Mouse (Mus musculus) monocyte, adult 2 months (primary cell): ENCODE data around the gene Ece2.

ENCODE experiments used
- DNase-seq, 2 experiments: peaks; one replicate each; pipeline ENCODE4 v3.0.0; 2022; ENCODE audit warnings: low spot score in 2 of 2, low read depth in 1 of 2

The Ece2 gene

GRCm38 (mm10) chr16:20629731-20630634, at the start of gene Ece2:
Gene Ece2, plus strand, starts transcription at chr16:20629828.
- DNase-seq, result no peak

GRCm38 (mm10) chr16:20589366-20589938, 40.2 kb upstream of the Ece2 start, which contains the start of gene Vwa5b2:
Gene Vwa5b2, plus strand, starts transcription at chr16:20589471.
- DNase-seq, result no peak

GRCm38 (mm10) chr16:20589939-20590679, 39.5 kb upstream of the Ece2 start:
- no peak for DNase-seq

GRCm38 (mm10) chr16:20590680-20591038, 39.0 kb upstream of the Ece2 start:
- DNase-seq, result no peak

GRCm38 (mm10) chr16:20591076-20591705, 38.4 kb upstream of the Ece2 start:
- no peak for DNase-seq

- no peak for DNase-seq
These were observed 34.5 kb upstream of the Ece2 start for GRCm38 (mm10) chr16:20595060-20595673.

- no peak for DNase-seq
These were observed 33.9 kb upstream of the Ece2 start for GRCm38 (mm10) chr16:20595737-20596136.

- DNase-seq, result no peak
These were observed 32.8 kb upstream of the Ece2 start for GRCm38 (mm10) chr16:20596687-20597441.

GRCm38 (mm10) chr16:20600511-20600910, 29.1 kb upstream of the Ece2 start:
- no peak for DNase-seq

GRCm38 (mm10) chr16:20604705-20605104, 24.9 kb upstream of the Ece2 start:
- DNase-seq, result no peak

- peak in 1 of 2 experiments; percentile 69 for DNase-seq
These were observed 18.9 kb upstream of the Ece2 start for GRCm38 (mm10) chr16:20610501-20611356.

- peak; percentile 68 to 87 for DNase-seq
These were observed 18.0 kb upstream of the Ece2 start, which contains the start of the genes Eef1akmt4, Gm49333 and Alg3 for GRCm38 (mm10) chr16:20611357-20612227. Gene Eef1akmt4, plus strand, starts transcription at chr16:20611593. Gene Gm49333, plus strand, starts transcription at chr16:20611610. Gene Alg3, minus strand, starts transcription at chr16:20611735.

- no peak for DNase-seq
These were observed 9.9 kb upstream of the Ece2 start for GRCm38 (mm10) chr16:20619541-20620398.

GRCm38 (mm10) chr16:20620399-20620735, 9.3 kb upstream of the Ece2 start:
- DNase-seq, result no peak

GRCm38 (mm10) chr16:20620751-20621190, 8.9 kb upstream of the Ece2 start:
- no peak for DNase-seq

- DNase-seq, result no peak
These were observed 8.2 kb upstream of the Ece2 start, which contains the start of gene Camk2n2 for GRCm38 (mm10) chr16:20621191-20621990. Gene Camk2n2, minus strand, starts transcription at chr16:20621287.
